Mouse (Mus musculus): ENCODE measurements around the gene Vps51. TPM values are rescaled to one million over a fixed set of nuclear protein-coding genes. Genes with fewer than 3 reads are reported as not detected.

Gene Vps51
- total RNA-seq (2014; fragmentation: Nextera tagmentation) (24.7 and 32.4 TPM in 2 replicates), total RNA-seq (2017) (33.2 and 39.8 TPM in 2 replicates), polyA plus RNA-seq (2012) (29.3 and 34.9 TPM in 2 replicates)

DNA sequence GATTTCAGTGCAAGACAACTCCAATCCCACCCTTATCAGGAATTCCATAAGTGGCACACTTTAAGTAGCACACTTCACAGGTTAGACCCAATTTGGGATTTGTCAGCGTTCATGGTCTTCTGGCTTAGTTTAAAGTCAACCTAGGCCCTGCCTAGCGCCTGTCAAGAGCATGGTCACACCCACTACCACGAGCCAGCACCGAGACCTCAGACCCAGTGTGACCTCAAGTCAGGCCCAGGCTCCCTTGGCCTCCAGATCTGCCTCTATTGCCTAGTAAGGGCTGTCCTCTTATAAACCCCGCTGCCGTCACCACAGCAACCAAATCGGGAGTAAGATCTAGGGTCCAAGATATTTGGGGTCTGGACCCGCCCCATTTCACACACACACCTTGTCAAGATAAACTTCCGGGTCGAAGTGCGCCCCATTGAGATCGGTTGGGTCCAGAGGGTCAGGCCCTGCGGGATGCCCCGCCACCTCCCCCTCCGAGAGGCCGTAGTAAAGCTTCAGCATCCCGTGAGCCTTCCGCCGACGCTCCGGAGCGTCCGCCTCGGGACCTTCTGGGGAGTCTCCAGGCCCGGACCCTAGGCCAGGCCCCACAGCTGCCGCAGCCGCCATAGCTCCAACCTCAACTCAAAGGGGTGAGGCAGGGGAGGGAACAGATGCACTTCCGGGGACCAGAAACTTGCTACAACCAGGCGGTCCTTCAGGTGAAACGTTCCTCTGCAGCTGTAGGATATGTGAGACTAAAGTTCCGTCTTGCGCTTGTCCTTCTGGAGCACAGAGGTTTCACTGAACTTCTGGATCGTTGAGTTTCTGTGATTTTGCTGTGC lies at the start of gene Vps51:
Gene Vps51 (minus strand): TSS at position 668 of the 830 bp plus-strand sequence.
- Histone ChIP-seq H3K36me3 (replicated peaks) (peaks cover 80% of the 10 kb centered on the region), H3K4me3 (ENCODE audit: low read depth, low read length) (peak within 1 kb of the TSS; percentile 84), H3K4me1 (ENCODE audit: insufficient read depth, low read depth, low read length) (peaks cover 24% of the 10 kb centered on the region), H3K27me3 (ENCODE audit: insufficient read depth, low read length) (no peaks in the 10 kb centered on the region), H3K9me3 (replicated peaks) (no peaks in the 10 kb centered on the region)
- ATAC-seq (ENCODE audit: extremely low read depth, insufficient number of reproducible peaks, low FRiP score, poor library complexity, severe bottlenecking) (peak; percentile 68), DNase-seq (ENCODE audit: low spot score) (peak; percentile 89)
- TF ChIP-seq TAL1 (conservative IDR thresholded peaks at IDR 0.05; ENCODE audit: low read depth, low read length) (no peak), POLR2AphosphoS5 (IDR thresholded peaks at IDR 0.05; ENCODE audit: insufficient replicate concordance, low read depth, low read length) (no peak), GATA2 (IDR thresholded peaks at IDR 0.05; ENCODE audit: borderline replicate concordance, low read depth, low read length) (no peak), CTCF (IDR thresholded peaks at IDR 0.05; ENCODE audit: low read depth, low read length) (no peak), GATA1 (IDR thresholded peaks at IDR 0.05; ENCODE audit: borderline replicate concordance, low read length) (no peak)

DNA sequence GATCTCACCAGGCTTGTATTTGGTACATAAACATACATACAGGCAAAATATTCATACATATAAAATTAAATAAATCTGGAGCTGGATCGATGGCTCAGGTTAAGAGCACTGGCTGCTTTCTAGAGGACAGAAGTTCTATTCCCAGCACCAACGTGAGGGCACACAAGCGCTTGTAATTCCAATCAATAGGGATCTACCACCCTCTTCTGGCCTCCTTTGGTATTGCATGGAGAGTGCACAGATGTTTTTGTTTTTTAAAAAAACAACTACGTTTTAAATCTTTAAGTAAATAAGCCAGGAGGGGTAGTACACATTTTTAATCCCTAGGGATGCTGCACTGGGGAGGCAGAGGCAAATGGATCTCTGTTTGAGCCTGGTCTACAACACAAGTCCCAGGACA lies 49.3 kb upstream of the Vps51 start:
- DNase-seq (ENCODE audit: low spot score) (no peak), ATAC-seq (ENCODE audit: extremely low read depth, insufficient number of reproducible peaks, low FRiP score, poor library complexity, severe bottlenecking) (no peak)
- Histone ChIP-seq H3K4me1 (ENCODE audit: insufficient read depth, low read depth, low read length) (peaks cover 37% of the 10 kb centered on the region), H3K4me3 (ENCODE audit: low read depth, low read length) (no peak overlapping the region), H3K27me3 (ENCODE audit: insufficient read depth, low read length) (no peaks in the 10 kb centered on the region), H3K36me3 (replicated peaks) (peaks cover 30% of the 10 kb centered on the region), H3K9me3 (replicated peaks) (no peaks in the 10 kb centered on the region)
- TF ChIP-seq GATA1 (IDR thresholded peaks at IDR 0.05; ENCODE audit: borderline replicate concordance, low read length) (no peak), CTCF (IDR thresholded peaks at IDR 0.05; ENCODE audit: low read depth, low read length) (peak; percentile 45; the same call in 1 of the 2 replicates), GATA2 (IDR thresholded peaks at IDR 0.05; ENCODE audit: borderline replicate concordance, low read depth, low read length) (no peak), TAL1 (conservative IDR thresholded peaks at IDR 0.05; ENCODE audit: low read depth, low read length) (no peak)

GRCm38 (mm10) chr19:6124898-6125297 lies 47.9 kb upstream of the Vps51 start:
- ATAC-seq (ENCODE audit: extremely low read depth, insufficient number of reproducible peaks, low FRiP score, poor library complexity, severe bottlenecking) (no peak), DNase-seq (ENCODE audit: low spot score) (no peak)
- peaks cover 44% of the 10 kb centered on the region for H3K36me3 ChIP-seq (replicated peaks)
- H3K27me3 ChIP-seq (ENCODE audit: insufficient read depth, low read length), result no peaks in the 10 kb centered on the region
- TF ChIP-seq POLR2AphosphoS5 (IDR thresholded peaks at IDR 0.05; ENCODE audit: insufficient replicate concordance, low read depth, low read length) (no peak), TAL1 (conservative IDR thresholded peaks at IDR 0.05; ENCODE audit: low read depth, low read length) (no peak), GATA1 (IDR thresholded peaks at IDR 0.05; ENCODE audit: borderline replicate concordance, low read length) (no peak)
- peaks cover 29% of the 10 kb centered on the region for H3K4me1 ChIP-seq (ENCODE audit: insufficient read depth, low read depth, low read length)
- H3K4me3 ChIP-seq (ENCODE audit: low read depth, low read length), result no peak overlapping the region
- no peaks in the 10 kb centered on the region for H3K9me3 ChIP-seq (replicated peaks)

DNA sequence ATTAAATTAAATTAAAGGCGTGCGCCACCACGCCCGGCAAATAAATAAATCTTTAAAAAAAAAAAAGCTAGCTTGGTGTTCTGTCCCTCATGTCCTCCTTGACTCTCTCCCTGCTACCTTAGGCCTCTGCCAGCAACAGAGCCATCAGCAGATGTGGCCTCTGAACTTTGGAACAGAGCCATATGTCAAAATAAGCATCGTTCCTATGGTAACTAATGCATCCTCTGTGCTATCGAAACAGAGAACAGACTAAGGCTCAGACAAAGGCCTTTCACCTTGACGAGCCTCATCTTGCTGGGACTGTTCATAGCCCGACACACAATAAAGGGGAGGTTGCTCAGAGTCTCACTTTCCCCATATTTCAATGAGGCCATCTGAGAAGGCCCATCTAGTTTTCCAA lies 46.3 kb upstream of the Vps51 start:
- DNase-seq (ENCODE audit: low spot score) (no peak), ATAC-seq (ENCODE audit: extremely low read depth, insufficient number of reproducible peaks, low FRiP score, poor library complexity, severe bottlenecking) (no peak)
- Histone ChIP-seq H3K4me1 (ENCODE audit: insufficient read depth, low read depth, low read length) (peaks cover 30% of the 10 kb centered on the region), H3K9me3 (replicated peaks) (no peaks in the 10 kb centered on the region), H3K27me3 (ENCODE audit: insufficient read depth, low read length) (no peaks in the 10 kb centered on the region), H3K4me3 (ENCODE audit: low read depth, low read length) (no peak overlapping the region), H3K36me3 (replicated peaks) (peaks cover 50% of the 10 kb centered on the region)
- no peak for TF ChIP-seq GATA2 (IDR thresholded peaks at IDR 0.05; ENCODE audit: borderline replicate concordance, low read depth, low read length)
- TF ChIP-seq POLR2AphosphoS5 (IDR thresholded peaks at IDR 0.05; ENCODE audit: insufficient replicate concordance, low read depth, low read length), result no peak
- no peak for TF ChIP-seq CTCF (IDR thresholded peaks at IDR 0.05; ENCODE audit: low read depth, low read length)
- no peak for TF ChIP-seq TAL1 (conservative IDR thresholded peaks at IDR 0.05; ENCODE audit: low read depth, low read length)
- no peak for TF ChIP-seq GATA1 (IDR thresholded peaks at IDR 0.05; ENCODE audit: borderline replicate concordance, low read length)

DNA sequence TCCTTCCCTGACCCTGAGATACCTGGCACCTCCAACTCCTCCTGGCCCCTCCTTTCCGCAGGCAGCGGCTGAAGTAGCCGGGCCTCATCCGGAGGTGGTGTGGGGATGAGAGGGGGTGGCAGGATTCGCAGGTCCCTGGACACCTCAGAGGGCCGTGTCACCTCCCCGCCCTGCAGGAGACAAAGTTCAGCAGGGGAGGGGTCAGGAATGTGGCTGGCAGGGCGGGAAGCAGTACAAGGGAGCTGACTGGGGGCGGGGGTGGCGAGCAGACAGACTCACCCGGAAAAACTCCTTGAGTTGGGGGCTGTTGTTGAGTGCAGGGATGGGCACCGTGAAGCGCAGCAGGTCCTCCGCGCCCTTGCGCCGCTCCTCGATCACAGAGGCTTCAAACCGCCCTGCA lies 44.7 kb upstream of the Vps51 start:
- no peak overlapping the region for H3K4me3 ChIP-seq (ENCODE audit: low read depth, low read length)
- TF ChIP-seq TAL1 (conservative IDR thresholded peaks at IDR 0.05; ENCODE audit: low read depth, low read length) (no peak), GATA1 (IDR thresholded peaks at IDR 0.05; ENCODE audit: borderline replicate concordance, low read length) (no peak), POLR2AphosphoS5 (IDR thresholded peaks at IDR 0.05; ENCODE audit: insufficient replicate concordance, low read depth, low read length) (no peak), CTCF (IDR thresholded peaks at IDR 0.05; ENCODE audit: low read depth, low read length) (no peak), GATA2 (IDR thresholded peaks at IDR 0.05; ENCODE audit: borderline replicate concordance, low read depth, low read length) (no peak)
- H3K9me3 ChIP-seq (replicated peaks), result no peaks in the 10 kb centered on the region
- peaks cover 26% of the 10 kb centered on the region for H3K4me1 ChIP-seq (ENCODE audit: insufficient read depth, low read depth, low read length)
- no peaks in the 10 kb centered on the region for H3K27me3 ChIP-seq (ENCODE audit: insufficient read depth, low read length)
- peaks cover 52% of the 10 kb centered on the region for H3K36me3 ChIP-seq (replicated peaks)
- ATAC-seq (ENCODE audit: extremely low read depth, insufficient number of reproducible peaks, low FRiP score, poor library complexity, severe bottlenecking) (no peak), DNase-seq (ENCODE audit: low spot score) (no peak)

GRCm38 (mm10) chr19:6118677-6119185 lies 41.7 kb upstream of the Vps51 start:
- Histone ChIP-seq H3K36me3 (replicated peaks) (peaks cover 72% of the 10 kb centered on the region), H3K27me3 (ENCODE audit: insufficient read depth, low read length) (no peaks in the 10 kb centered on the region), H3K4me3 (ENCODE audit: low read depth, low read length) (peak overlapping the region; percentile 90), H3K4me1 (ENCODE audit: insufficient read depth, low read depth, low read length) (peaks cover 37% of the 10 kb centered on the region), H3K9me3 (replicated peaks) (no peaks in the 10 kb centered on the region)
- ATAC-seq (ENCODE audit: extremely low read depth, insufficient number of reproducible peaks, low FRiP score, poor library complexity, severe bottlenecking) (no peak), DNase-seq (ENCODE audit: low spot score) (no peak)
- no peak for TF ChIP-seq GATA2 (IDR thresholded peaks at IDR 0.05; ENCODE audit: borderline replicate concordance, low read depth, low read length)
- TF ChIP-seq GATA1 (IDR thresholded peaks at IDR 0.05; ENCODE audit: borderline replicate concordance, low read length), result no peak
- TF ChIP-seq TAL1 (conservative IDR thresholded peaks at IDR 0.05; ENCODE audit: low read depth, low read length), result no peak
- TF ChIP-seq POLR2AphosphoS5 (IDR thresholded peaks at IDR 0.05; ENCODE audit: insufficient replicate concordance, low read depth, low read length), result no peak
- no peak for TF ChIP-seq CTCF (IDR thresholded peaks at IDR 0.05; ENCODE audit: low read depth, low read length)

Measured in G1E (cell line).